Mouse (Mus musculus) right cerebral cortex, adult 18-20 months (tissue): ENCODE measurements around the gene Cd24a.

Experiments used
- DNase-seq: peaks from one replicate; pipeline ENCODE4 v3.0.0; 2022; ENCODE audit warnings: mixed read lengths

The Cd24a gene

DNA sequence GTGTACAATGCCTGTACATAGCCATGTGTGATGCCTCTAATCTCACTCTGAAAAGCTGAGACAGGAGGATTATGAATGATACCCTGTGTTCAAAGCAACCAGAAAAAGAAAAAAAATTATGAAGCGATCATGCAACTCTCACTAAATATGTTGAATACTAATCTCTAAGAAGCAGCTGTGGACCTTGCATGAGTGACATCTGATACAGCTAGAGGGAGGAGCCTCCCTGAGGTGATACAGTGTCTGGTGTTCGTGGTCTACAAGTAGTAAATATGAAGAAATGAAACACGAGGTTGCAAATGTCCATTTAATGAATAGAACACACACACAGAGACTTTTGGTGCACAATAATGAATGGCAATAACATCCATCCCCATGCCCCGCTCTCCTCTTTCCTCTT lies 52.5 kb downstream of the Cd24a start:
- no peak for DNase-seq

DNA sequence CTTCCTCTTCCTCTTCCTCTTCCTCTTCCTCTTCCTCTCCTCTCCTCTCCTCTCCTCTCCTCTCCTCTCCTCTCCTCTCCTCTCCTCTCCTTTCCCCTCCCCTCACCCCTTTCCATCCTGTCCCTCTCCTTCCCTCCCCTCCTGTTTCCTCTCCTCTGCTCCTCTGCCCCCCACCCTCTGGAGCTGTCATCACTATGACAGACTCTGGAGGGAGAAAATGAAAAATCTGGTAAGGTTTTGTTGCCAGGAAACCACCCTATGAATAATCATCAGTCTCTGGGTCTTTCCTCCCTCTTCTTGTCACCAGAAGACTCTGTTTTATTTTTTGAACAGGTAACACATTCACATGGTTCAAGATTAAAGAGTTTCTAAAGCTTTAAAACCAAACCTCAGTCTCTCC lies 53.0 kb downstream of the Cd24a start:
- no peak for DNase-seq

DNA sequence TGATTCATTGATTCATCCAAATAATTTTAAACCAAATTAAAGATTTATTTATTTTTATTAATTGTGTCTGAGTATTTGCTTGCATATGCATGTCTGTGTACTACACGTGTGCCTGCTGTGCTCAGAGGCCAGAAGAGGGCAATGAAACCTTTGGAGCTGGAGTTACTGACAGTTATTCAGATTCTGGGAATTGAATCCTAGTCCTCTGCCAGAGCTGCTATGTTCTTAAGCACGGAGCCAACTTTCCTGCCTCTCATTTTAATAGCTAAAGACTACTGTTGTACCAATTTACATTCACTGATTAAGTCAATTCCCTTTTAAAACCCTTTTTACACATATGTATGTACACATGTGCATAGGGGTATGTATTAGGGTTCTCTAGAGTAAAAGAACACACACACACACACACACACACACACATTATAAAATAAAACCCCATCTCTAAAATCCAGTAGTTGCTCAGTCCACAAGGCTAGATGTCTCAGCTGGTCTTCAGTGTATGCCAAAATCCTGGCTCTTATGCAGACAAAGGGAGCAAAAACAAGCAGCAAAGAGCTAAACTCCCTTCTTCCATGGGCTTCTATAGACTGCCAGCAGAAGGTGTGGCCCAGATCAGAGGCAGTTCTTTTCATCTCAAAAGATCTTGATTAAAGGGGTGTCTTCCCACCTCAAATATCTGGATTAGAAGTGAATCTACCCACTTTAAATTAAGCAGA lies 53.7 kb downstream of the Cd24a start:
- no peak for DNase-seq

DNA sequence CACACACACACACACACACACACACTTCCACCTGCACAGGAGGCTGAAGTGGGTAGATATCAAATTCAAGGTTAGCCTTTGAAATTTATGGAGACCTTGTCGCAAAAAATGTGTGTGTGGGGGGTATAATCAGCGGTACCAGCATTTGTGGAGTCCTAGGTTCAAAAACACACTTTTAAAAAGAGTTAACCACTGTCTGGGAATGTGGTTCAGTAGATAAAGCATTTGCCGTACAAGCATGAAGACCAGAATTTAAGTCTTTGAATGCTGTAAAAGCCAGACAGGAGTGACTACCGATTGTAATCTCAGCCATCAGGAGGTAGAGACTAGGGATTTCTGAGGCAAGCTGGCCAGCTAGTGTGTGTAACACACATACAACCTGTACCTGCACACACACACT lies 55.0 kb downstream of the Cd24a start:
- no peak for DNase-seq
